Mouse (Mus musculus) stomach, embryonic 16.5 days (tissue): Measurements from ENCODE around the gene Hrasls. TPM values are rescaled to one million over a fixed set of nuclear protein-coding genes. Genes with fewer than 3 reads are reported as not detected.

Experiments used
- ATAC-seq: fragments of 200-750 bp; cut with Nextera tagmentation; 2 replicates; pipeline ENCODE4 v1.8.0; 2017; ENCODE audit warnings: moderate number of reproducible peaks, moderate TSS enrichment; ENCODE audit not compliant: insufficient read depth, low FRiP score
- H3K27ac ChIP-seq: fragments of 300-500 bp; sonication (generic); 2 replicates; pipeline ENCODE4 v1.5.1; 2014; ENCODE audit warnings: low read length
- H3K27me3 ChIP-seq: fragments of 300-500 bp; sonication (generic); 2 replicates; pipeline ENCODE4 v1.6.1; 2014; ENCODE audit warnings: low read length, control low read depth, mixed read lengths; ENCODE audit not compliant: control insufficient read depth, insufficient read depth
- H3K36me3 ChIP-seq: fragments of 300-500 bp; sonication (generic); 2 replicates; pipeline ENCODE4 v1.6.1; 2014; ENCODE audit warnings: low read length; ENCODE audit not compliant: control insufficient read depth, insufficient read depth
- H3K4me1 ChIP-seq: fragments of 300-500 bp; sonication (generic); 2 replicates; pipeline ENCODE4 v1.6.1; 2014; ENCODE audit warnings: low read length, control low read depth, mixed read lengths; ENCODE audit not compliant: control insufficient read depth, insufficient read depth
- H3K4me2 ChIP-seq: fragments of 300-500 bp; sonication (generic); 2 replicates; pipeline ENCODE4 v1.6.1; 2014; ENCODE audit warnings: low read depth, low read length, mixed read lengths
- H3K4me3 ChIP-seq: fragments of 300-500 bp; sonication (generic); replicated peaks from 2 replicates; pipeline ENCODE4 v1.5.1; 2014; ENCODE audit warnings: mild to moderate bottlenecking, low read length
- H3K9ac ChIP-seq: fragments of 300-500 bp; sonication (generic); 2 replicates; pipeline ENCODE4 v1.6.1; 2014; ENCODE audit warnings: low read length
- H3K9me3 ChIP-seq: fragments of 300-500 bp; sonication (generic); replicated peaks from 2 replicates; pipeline ENCODE4 v1.6.1; 2016; ENCODE audit warnings: low read length, control low read depth; ENCODE audit not compliant: control insufficient read depth
- WGBS: fragments of 180-500 bp; shearing (Covaris S2); extraction: QIAGEN DNeasy Blood & Tissue Kit; methylation state at CpG from one replicate; pipeline ENCODE4 v1.1.7; 2014; 5-methylcytosine and 5-hydroxymethylcytosine counted together
- polyA plus RNA-seq: library from polyadenylated mRNA; unstranded; fragments of >200 nt; fragmentation: Nextera tagmentation; extraction: Ambion mirVana; gene quantifications from 2 replicates; pipeline ENCODE4 v1.2.1, GENCODE M21; 2015

The Hrasls gene
- polyA plus RNA-seq, 1 experiment from 2014 or later: 0.96 TPM

GRCm38 (mm10) chr16:29198461-29198860, 11.0 kb upstream of the Hrasls start:
- H3K9me3 ChIP-seq: no peaks in the 10 kb centered on the region
- H3K27ac ChIP-seq: peak overlapping the region; percentile 58
- WGBS: 4% methylated on average over 5 of the region's 5 CpGs
- no peak overlapping the region for H3K9ac ChIP-seq
- H3K4me1 ChIP-seq: peaks cover 5% of the 10 kb centered on the region; the same call in 1 of the 2 replicates
- ATAC-seq: peak; percentile 79
- H3K27me3 ChIP-seq: no peaks in the 10 kb centered on the region
- H3K4me2 ChIP-seq: no peak overlapping the region
- H3K36me3 ChIP-seq: no peaks in the 10 kb centered on the region
- no peak overlapping the region for H3K4me3 ChIP-seq

- Histone ChIP-seq H3K4me3 (no peak overlapping the region), H3K27ac (no peak overlapping the region), H3K9me3 (no peaks in the 10 kb centered on the region), H3K4me1 (peaks cover 5% of the 10 kb centered on the region; the same call in 1 of the 2 replicates), H3K27me3 (no peaks in the 10 kb centered on the region), H3K36me3 (no peaks in the 10 kb centered on the region), H3K4me2 (no peak overlapping the region), H3K9ac (no peak overlapping the region)
- no peak for ATAC-seq
- WGBS: 79% methylated on average over 2 of the region's 2 CpGs
Observed at GRCm38 (mm10) chr16:29201146-29201545, 8.3 kb upstream of the Hrasls start.

GRCm38 (mm10) chr16:29204875-29205274, 4.6 kb upstream of the Hrasls start:
- H3K4me2 ChIP-seq: no peak overlapping the region
- no peaks in the 10 kb centered on the region for H3K4me1 ChIP-seq
- peaks cover 12% of the 10 kb centered on the region for H3K27me3 ChIP-seq
- no peak overlapping the region for H3K4me3 ChIP-seq
- no peak for ATAC-seq
- WGBS: 70% methylated on average over 7 of the region's 7 CpGs
- no peak overlapping the region for H3K9ac ChIP-seq
- no peaks in the 10 kb centered on the region for H3K36me3 ChIP-seq
- H3K9me3 ChIP-seq: no peaks in the 10 kb centered on the region
- H3K27ac ChIP-seq: no peak overlapping the region

GRCm38 (mm10) chr16:29205581-29205980, 3.9 kb upstream of the Hrasls start:
- no peak overlapping the region for H3K27ac ChIP-seq
- peaks cover 3% of the 10 kb centered on the region; the same call in 1 of the 2 replicates for H3K4me1 ChIP-seq
- H3K4me2 ChIP-seq: no peak overlapping the region
- no peak overlapping the region for H3K4me3 ChIP-seq
- no peaks in the 10 kb centered on the region for H3K36me3 ChIP-seq
- 33% methylated on average over 2 of the region's 2 CpGs for WGBS
- no peaks in the 10 kb centered on the region for H3K9me3 ChIP-seq
- no peak for ATAC-seq
- peaks cover 13% of the 10 kb centered on the region for H3K27me3 ChIP-seq
- H3K9ac ChIP-seq: no peak overlapping the region

GRCm38 (mm10) chr16:29208841-29209240, 654 bp upstream of the Hrasls start:
- Histone ChIP-seq H3K9ac (no peak overlapping the region), H3K4me2 (no peak overlapping the region), H3K27me3 (peaks cover 13% of the 10 kb centered on the region), H3K4me1 (peaks cover 3% of the 10 kb centered on the region; the same call in 1 of the 2 replicates), H3K36me3 (no peaks in the 10 kb centered on the region), H3K27ac (no peak overlapping the region), H3K9me3 (no peaks in the 10 kb centered on the region), H3K4me3 (no peak overlapping the region)
- WGBS: 63% methylated on average over 7 of the region's 7 CpGs
- ATAC-seq: no peak

- H3K27me3 ChIP-seq: no peaks in the 10 kb centered on the region
- H3K4me3 ChIP-seq: no peak overlapping the region
- H3K4me2 ChIP-seq: no peak overlapping the region
- WGBS: 85% methylated on average over 5 of the region's 5 CpGs
- no peak for ATAC-seq
- no peak overlapping the region for H3K9ac ChIP-seq
- H3K4me1 ChIP-seq: no peaks in the 10 kb centered on the region
- H3K9me3 ChIP-seq: no peaks in the 10 kb centered on the region
- no peaks in the 10 kb centered on the region for H3K36me3 ChIP-seq
- no peak overlapping the region for H3K27ac ChIP-seq
Observed at GRCm38 (mm10) chr16:29216395-29217295, 7.2 kb downstream of the Hrasls start.

GRCm38 (mm10) chr16:29235951-29236350, 26.5 kb downstream of the Hrasls start:
- no peaks in the 10 kb centered on the region for H3K27me3 ChIP-seq
- H3K36me3 ChIP-seq: no peaks in the 10 kb centered on the region
- no peak overlapping the region for H3K4me2 ChIP-seq
- no peaks in the 10 kb centered on the region for H3K4me1 ChIP-seq
- no peak overlapping the region for H3K4me3 ChIP-seq
- no peak for ATAC-seq
- WGBS: 79% methylated on average over 5 of the region's 5 CpGs
- no peak overlapping the region for H3K9ac ChIP-seq
- H3K27ac ChIP-seq: no peak overlapping the region
- no peaks in the 10 kb centered on the region for H3K9me3 ChIP-seq

GRCm38 (mm10) chr16:29254325-29254724, 44.8 kb downstream of the Hrasls start:
- ATAC-seq: no peak
- H3K9me3 ChIP-seq: no peaks in the 10 kb centered on the region
- no peak overlapping the region for H3K9ac ChIP-seq
- H3K27ac ChIP-seq: no peak overlapping the region
- H3K4me1 ChIP-seq: no peaks in the 10 kb centered on the region
- H3K27me3 ChIP-seq: no peaks in the 10 kb centered on the region
- no peak overlapping the region for H3K4me2 ChIP-seq
- H3K36me3 ChIP-seq: no peaks in the 10 kb centered on the region
- no peak overlapping the region for H3K4me3 ChIP-seq
- 62% methylated on average over 4 of the region's 4 CpGs for WGBS
